Mouse (Mus musculus) bone marrow macrophage, adult 2 months (primary cell): Measurements from ENCODE around the gene Tm9sf4. TPM values are rescaled to one million over a fixed set of nuclear protein-coding genes. Genes with fewer than 3 reads are reported as not detected.

ENCODE experiments used
- H3K27ac ChIP-seq: 2 replicates; pipeline ENCODE4 v1.5.1; 2012; ENCODE audit warnings: low read depth, low read length; ENCODE audit not compliant: insufficient read depth
- H3K4me1 ChIP-seq: 2 replicates; pipeline ENCODE4 v1.6.1; 2012; ENCODE audit warnings: low read length; ENCODE audit not compliant: control insufficient read depth, insufficient read depth
- H3K4me3 ChIP-seq: 2 replicates; pipeline ENCODE4 v1.5.1; 2012; ENCODE audit warnings: mild to moderate bottlenecking, low read length, moderate library complexity; ENCODE audit not compliant: insufficient read depth
- CTCF ChIP-seq: IDR thresholded peaks from 2 replicates; pipeline ENCODE4 v1.5.1; 2012; ENCODE audit warnings: low read depth, mild to moderate bottlenecking, low read length, moderate library complexity
- POLR2A ChIP-seq: IDR thresholded peaks from 2 replicates; pipeline ENCODE4 v1.6.1; 2012; ENCODE audit warnings: mild to moderate bottlenecking, low read depth, low read length, borderline replicate concordance
- polyA plus RNA-seq: library from polyadenylated mRNA; stranded (reverse); fragments of >200 nt; gene quantifications from 2 replicates; pipeline ENCODE4 v1.2.4, GENCODE M21; 2012; ENCODE audit not compliant: missing spikeins, insufficient read depth, insufficient read length

Gene Tm9sf4
- polyA plus RNA-seq, 1 experiment = 73.5 TPM

- TF ChIP-seq POLR2A (no peak; the same call in 1 of the 2 replicates), CTCF (0 out of 2 replicates have a peak, but pooled peaks have one; percentile 25)
- H3K4me3 ChIP-seq = peak within 1 kb of the TSS; percentile 99
- H3K27ac ChIP-seq = peak within 1 kb of the TSS; percentile 82
- H3K4me1 ChIP-seq = peaks cover 35% of the 10 kb centered on the region
Observed at GRCm38 (mm10) chr2:153241250-153242014, 80.3 kb downstream of the Tm9sf4 start, which contains the start of the genes Plagl2 and Pofut1. Gene Plagl2 (minus strand): TSS chr2:153241426. Gene Pofut1 (plus strand): TSS chr2:153241533.

- Histone ChIP-seq H3K4me3 (peak overlapping the region; percentile 97), H3K4me1 (peaks cover 28% of the 10 kb centered on the region), H3K27ac (no peak overlapping the region)
- no peak for TF ChIP-seq POLR2A
- TF ChIP-seq CTCF = no peak
Observed at GRCm38 (mm10) chr2:153242156-153242555, 81.1 kb downstream of the Tm9sf4 start.

- no peak for TF ChIP-seq POLR2A
- TF ChIP-seq CTCF = no peak
- peaks cover 5% of the 10 kb centered on the region; the same call in 1 of the 2 replicates for H3K4me1 ChIP-seq
- H3K4me3 ChIP-seq = no peak overlapping the region
- H3K27ac ChIP-seq = no peak overlapping the region
Observed at GRCm38 (mm10) chr2:153249751-153250150, 88.6 kb downstream of the Tm9sf4 start.

- TF ChIP-seq POLR2A = no peak
- TF ChIP-seq CTCF = no peak
- Histone ChIP-seq H3K27ac (no peak overlapping the region), H3K4me1 (peaks cover 21% of the 10 kb centered on the region), H3K4me3 (no peak overlapping the region)
Observed at GRCm38 (mm10) chr2:153256604-153257003, 95.5 kb downstream of the Tm9sf4 start.

GRCm38 (mm10) chr2:153259030-153259863 is 98.1 kb downstream of the Tm9sf4 start:
- peak overlapping the region; percentile 63 for H3K27ac ChIP-seq
- TF ChIP-seq CTCF = no peak
- no peak for TF ChIP-seq POLR2A
- H3K4me1 ChIP-seq = peaks cover 30% of the 10 kb centered on the region
- peak overlapping the region; percentile 13 for H3K4me3 ChIP-seq

Other genes with a start within 250 kb of the Tm9sf4 start
- not detected in 2 replicates for gene Mylk2, start 250.0 kb upstream of the Tm9sf4 start, polyA plus RNA-seq
- not detected in 2 replicates for gene Foxs1, start 228.1 kb upstream of the Tm9sf4 start, polyA plus RNA-seq
- gene Dusp15, start 209.6 kb upstream of the Tm9sf4 start, polyA plus RNA-seq = not detected in 2 replicates
- gene Ttll9, start 198.8 kb upstream of the Tm9sf4 start, polyA plus RNA-seq = not detected in 2 replicates
- gene Pdrg1, start 145.9 kb upstream of the Tm9sf4 start, polyA plus RNA-seq = 52.8 and 79.8 TPM in 2 replicates
- gene Xkr7, start 129.5 kb upstream of the Tm9sf4 start, polyA plus RNA-seq = not detected in 2 replicates
- gene Ccm2l, start 95.3 kb upstream of the Tm9sf4 start, polyA plus RNA-seq = not detected in 2 replicates
- 128 and 146 TPM in 2 replicates for gene Hck, start 52.8 kb upstream of the Tm9sf4 start, polyA plus RNA-seq
- 10.2 and 10.6 TPM in 2 replicates for gene Tspyl3, start 64.1 kb downstream of the Tm9sf4 start, polyA plus RNA-seq
- 45.0 and 48.5 TPM in 2 replicates for gene Plagl2, start 80.1 kb downstream of the Tm9sf4 start, polyA plus RNA-seq
- 27.5 and 28.0 TPM in 2 replicates for gene Pofut1, start 80.2 kb downstream of the Tm9sf4 start, polyA plus RNA-seq
- gene Kif3b, start 130.1 kb downstream of the Tm9sf4 start, polyA plus RNA-seq = 33.0 and 38.6 TPM in 2 replicates
- gene Asxl1, start 184.5 kb downstream of the Tm9sf4 start, polyA plus RNA-seq = 31.7 and 36.3 TPM in 2 replicates